Comparison of ENCODE assay signal across 9 mouse cellular contexts in the genomic region with DNA sequence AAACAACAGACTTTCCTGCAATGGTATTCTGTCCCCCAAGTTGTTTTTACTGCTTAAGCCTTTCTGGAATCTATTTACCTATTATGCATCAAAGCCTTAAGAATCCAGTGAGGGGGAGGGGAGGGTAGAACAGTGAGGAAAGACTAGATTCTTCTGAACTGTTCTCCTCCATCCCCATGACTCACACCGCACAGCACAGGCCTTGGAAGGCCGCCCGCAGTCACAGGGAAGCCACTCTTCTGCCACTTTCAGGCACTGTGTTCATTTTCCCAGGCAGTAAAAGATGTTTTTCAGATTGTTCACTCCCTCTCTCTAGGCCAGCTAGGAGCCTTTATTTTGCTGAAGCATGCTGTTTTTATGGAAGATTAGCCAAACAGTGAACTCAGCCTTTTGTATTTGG. TPM values are rescaled to one million over a fixed set of nuclear protein-coding genes. Genes with fewer than 3 reads are reported as not detected.
DNase-seq lines count a peak whose midpoint lies in the region.
"Had no signal": no experiment of that assay in that cellular context is flagged by ENCODE, and none has a peak within 500 bp of the region (broad histone marks: within the 10 kb centered on the region; RNA-seq: fewer than 3 reads in every experiment).

No protein-coding gene starts in this region.

- 93% methylated on average over 3 of the region's 3 CpGs for WGBS in heart, embryonic 10.5 days

- H3K27me3 ChIP-seq in heart, embryonic 10.5 days (ENCODE audit: insufficient read depth, poor library complexity, severe bottlenecking): no peaks in the 10 kb centered on the region
- H3K27me3 ChIP-seq: embryonic facial prominence, embryonic 15.5 days had no signal

- DNase-seq in heart, adult 18-20 months: peak; percentile 64 to 74
- DNase-seq in heart, embryonic 10.5 days (ENCODE audit: low spot score): no peak
- peak; percentile 79 for DNase-seq in 3134 (ENCODE audit: extremely low read depth, insufficient read length, low spot score)
- peak; percentile 90 to 91 for DNase-seq in adrenal gland, postnatal 36 days
- DNase-seq in gastrocnemius, adult 8-10 months (ENCODE audit: low spot score in 2 of 2): peak; percentile 49 to 62
- peak; percentile 55 for DNase-seq in lung, postnatal 36 days
- no peak for DNase-seq in embryo, embryonic 10.5 days (ENCODE audit: low spot score)
- no peak for DNase-seq in embryo, embryonic 9.5 days (ENCODE audit: extremely low spot score)

- H3K9me3 ChIP-seq in heart, embryonic 10.5 days: no peaks in the 10 kb centered on the region
- H3K9me3 ChIP-seq: embryonic facial prominence, embryonic 15.5 days had no signal

- H3K4me1 ChIP-seq in heart, embryonic 10.5 days: peaks cover 12% of the 10 kb centered on the region

- H3K36me3 ChIP-seq in heart, embryonic 10.5 days: peaks cover 16% of the 10 kb centered on the region

- no peak overlapping the region for H3K4me3 ChIP-seq in heart, embryonic 10.5 days
- H3K4me3 ChIP-seq: embryonic facial prominence, embryonic 15.5 days had no signal

- H3K27ac ChIP-seq in heart, embryonic 10.5 days: no peak overlapping the region
- H3K27ac ChIP-seq: embryonic facial prominence, embryonic 15.5 days had no signal

RNA-seq across cellular contexts. Expression of a gene that starts 46.8 kb away (rescaled TPM):
- total RNA-seq in heart, adult 18-20 months (2021): 10 to 100 TPM; 49.5 to 50.0 TPM
- 93.6 and 96.0 TPM in 2 replicates for polyA plus RNA-seq in heart, embryonic 10.5 days (2016; fragmentation: Nextera tagmentation; extraction: Ambion mirVana)
- total RNA-seq in adrenal gland, postnatal 36 days (2021): 10 to 100 TPM; 43.8 to 51.0 TPM
- 10 to 100 TPM; 23.0 to 26.5 (median 25.5) TPM for total RNA-seq in gastrocnemius, adult 8-10 months (2022)

RNA-seq across cellular contexts. Expression of a gene that starts 46.9 kb away (rescaled TPM):
- 10 to 100 TPM; 55.4 to 60.7 TPM for total RNA-seq in heart, adult 18-20 months (2021)
- polyA plus RNA-seq in heart, embryonic 10.5 days (2016; fragmentation: Nextera tagmentation; extraction: Ambion mirVana): 57.9 and 60.2 TPM in 2 replicates
- 10 to 100 TPM; 26.7 to 41.3 TPM for total RNA-seq in adrenal gland, postnatal 36 days (2021)
- total RNA-seq in gastrocnemius, adult 8-10 months (2022): 10 to 100 TPM; 22.1 to 27.9 (median 25.4) TPM

Comparison
In these comparisons a context has a peak if more than half of its experiments do, and no peak if none do; other contexts are left out.
1. DNase-seq: peak in heart, adult 18-20 months (2 of 2), 3134 (single experiment), adrenal gland, postnatal 36 days (2 of 2), gastrocnemius, adult 8-10 months (2 of 2) and lung, postnatal 36 days (single experiment); none in heart, embryonic 10.5 days (single experiment), embryo, embryonic 10.5 days (single experiment) and embryo, embryonic 9.5 days (single experiment).